In the genomic region with DNA sequence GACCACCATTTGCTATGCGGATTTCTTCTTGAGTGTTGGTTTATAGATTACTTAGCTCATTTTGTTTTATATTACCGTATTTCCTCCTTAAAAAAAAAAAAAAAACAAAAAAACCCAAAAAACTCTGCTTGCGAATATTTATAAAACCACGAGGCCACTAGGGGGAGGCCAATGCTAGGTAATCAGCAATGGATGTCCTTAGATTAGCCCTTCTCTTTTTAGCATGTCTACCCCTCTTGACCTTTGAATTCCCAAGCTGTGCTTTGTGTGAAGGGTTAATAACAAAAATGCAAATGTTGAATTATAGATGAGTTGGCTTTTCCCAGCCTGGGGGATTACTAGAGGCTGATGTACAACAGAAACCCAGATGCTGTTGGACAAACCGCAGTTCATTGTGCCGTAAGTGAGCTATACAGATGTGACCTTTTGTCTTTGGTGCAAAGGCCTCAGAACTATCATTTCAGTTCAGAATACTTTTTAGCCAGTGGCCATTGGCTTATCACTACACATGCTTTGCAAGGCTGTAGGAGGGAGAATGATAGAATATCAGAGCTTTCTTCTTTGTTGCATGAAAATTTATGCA, we compare ENCODE assay signal across 13 mouse cellular contexts.
DNase-seq lines count a peak whose midpoint lies in the region; ATAC-seq and TF ChIP-seq lines count a peak whose summit lies in the region.
"Had no signal": no experiment of that assay in that cellular context is flagged by ENCODE, and none has a peak within 500 bp of the region (broad histone marks: within the 10 kb centered on the region; RNA-seq: fewer than 3 reads in every experiment).

No protein-coding gene starts in this region.

- in situ Hi-C loops in Patski (cut with MboI; ENCODE audit: low pct_unique_long_range_greater_than_20kb) = no loop called here

- 61% methylated on average over 6 of the region's 6 CpGs for WGBS in hindbrain, embryonic 14.5 days

- no peak overlapping the region for H3K27ac ChIP-seq in hindbrain, embryonic 14.5 days
- H3K27ac ChIP-seq: heart, embryonic 10.5 days; neural tube, embryonic 12.5 days had no signal

- H3K9me3 ChIP-seq in E14TG2a.4 (ENCODE audit: low read length) = peaks cover 16% of the 10 kb centered on the region; the same call in 1 of the 2 replicates
- H3K9me3 ChIP-seq in hindbrain, embryonic 14.5 days (ENCODE audit: control insufficient read depth, low read length) = no peaks in the 10 kb centered on the region
- H3K9me3 ChIP-seq: heart, embryonic 10.5 days; neural tube, embryonic 12.5 days had no signal

- no peaks in the 10 kb centered on the region for H3K36me3 ChIP-seq in E14TG2a.4 (ENCODE audit: insufficient read depth, low read length)
- H3K36me3 ChIP-seq in hindbrain, embryonic 14.5 days (replicated peaks; ENCODE audit: control insufficient read depth, insufficient read depth) = no peaks in the 10 kb centered on the region
- H3K36me3 ChIP-seq: heart, embryonic 10.5 days; neural tube, embryonic 12.5 days had no signal

- no peak overlapping the region for H3K9ac ChIP-seq in hindbrain, embryonic 14.5 days
- H3K9ac ChIP-seq: neural tube, embryonic 12.5 days had no signal

- ATAC-seq in Patski = no peak
- no peak for ATAC-seq in hindbrain, embryonic 14.5 days (ENCODE audit: low FRiP score)
- no peak for ATAC-seq in megakaryocyte progenitor cell, adult 5-6 weeks (replicated peaks; ENCODE audit: poor library complexity)

- CTCF ChIA-PET in Patski (lab: Charles Lee) = interaction anchor here (1.4 kb wide), 1 partner anchor 17 kb away, joined by 11 read pairs; no protein-coding TSS in a partner anchor

- POLR2A ChIA-PET in Patski (lab: Charles Lee) = no interaction called here

- no peak overlapping the region for H3K4me3 ChIP-seq in E14TG2a.4 (replicated peaks; ENCODE audit: low read length)
- no peak overlapping the region for H3K4me3 ChIP-seq in hindbrain, embryonic 14.5 days (replicated peaks; ENCODE audit: low read length)
- H3K4me3 ChIP-seq: heart, embryonic 10.5 days; neural tube, embryonic 12.5 days had no signal

- H3K27me3 ChIP-seq in E14TG2a.4 (ENCODE audit: insufficient read depth, low read length) = no peaks in the 10 kb centered on the region
- H3K27me3 ChIP-seq in Patski = peaks cover 21% of the 10 kb centered on the region
- H3K27me3 ChIP-seq in hindbrain, embryonic 14.5 days (ENCODE audit: control insufficient read depth, insufficient read depth, low read length) = no peaks in the 10 kb centered on the region
- H3K27me3 ChIP-seq: neural tube, embryonic 12.5 days had no signal

- no peaks in the 10 kb centered on the region for H3K4me1 ChIP-seq in E14TG2a.4 (replicated peaks; ENCODE audit: low read depth, low read length)
- H3K4me1 ChIP-seq in hindbrain, embryonic 14.5 days (replicated peaks; ENCODE audit: control insufficient read depth, insufficient read depth, low read length) = no peaks in the 10 kb centered on the region
- H3K4me1 ChIP-seq: heart, embryonic 10.5 days; neural tube, embryonic 12.5 days had no signal

- no peak overlapping the region for H3K4me2 ChIP-seq in hindbrain, embryonic 14.5 days (replicated peaks)
- H3K4me2 ChIP-seq: liver, embryonic 11.5 days; neural tube, embryonic 12.5 days had no signal

- TF ChIP-seq CTCF in E14TG2a.4 (conservative IDR thresholded peaks at IDR 0.05; ENCODE audit: low read length) (peak; percentile 22; the same call in 1 of the 2 replicates), Patski (IDR thresholded peaks at IDR 0.05) (peak; percentile 28)

- peak; percentile 11 for DNase-seq in layer of hippocampus, adult 11-12 months (ENCODE audit: low spot score)
- DNase-seq in layer of hippocampus, postnatal 36 days = no peak
- DNase-seq in Patski (ENCODE audit: low read depth, low spot score) = no peak
- peak; percentile 59 for DNase-seq in hindbrain, embryonic 14.5 days (ENCODE audit: low spot score)
- DNase-seq in natural killer cell, adult 2 months (ENCODE audit: low spot score in 2 of 2) = no peak
- no peak for DNase-seq in gastrocnemius, postnatal 10 days
- DNase-seq: lung, postnatal 36 days; thymus, postnatal 25 days had no signal

Comparison
In these comparisons a context has a peak if more than half of its experiments do, and no peak if none do; other contexts are left out.
1. DNase-seq: peak in layer of hippocampus, adult 11-12 months (single experiment) and hindbrain, embryonic 14.5 days (single experiment); none in layer of hippocampus, postnatal 36 days (0 of 2), Patski (single experiment), natural killer cell, adult 2 months (0 of 2) and gastrocnemius, postnatal 10 days (single experiment).